Mouse (Mus musculus): ENCODE measurements around the gene Prss40. TPM values are rescaled to one million over a fixed set of nuclear protein-coding genes. Genes with fewer than 3 reads are reported as not detected.
A peak's percentile ranks its signal among the peaks of the same experiment; 100 is the strongest.

The Prss40 gene
- 78.8 and 80.4 TPM in 2 replicates for polyA plus RNA-seq (2012; rRNA removed)

- Histone ChIP-seq H3K36me3 (ENCODE audit: control insufficient read depth, insufficient read depth, low read length) (no peaks in the 10 kb centered on the region), H3K4me3 (ENCODE audit: control insufficient read depth, low read depth, low read length) (peak within 1 kb of the TSS; percentile 83), H3K27ac (ENCODE audit: control insufficient read depth, insufficient read depth, low read depth, low read length) (peak within 1 kb of the TSS; percentile 25; the same call in 1 of the 2 replicates), H3K27me3 (ENCODE audit: control insufficient read depth, insufficient read depth, low read length) (no peaks in the 10 kb centered on the region), H3K4me1 (ENCODE audit: control insufficient read depth, insufficient read depth, low read length) (peaks cover 11% of the 10 kb centered on the region)
- TF ChIP-seq POLR2A (IDR thresholded peaks at IDR 0.05; ENCODE audit: control insufficient read depth, low read depth, low read length): no peak
- TF ChIP-seq CTCF (IDR thresholded peaks at IDR 0.05; ENCODE audit: control insufficient read depth, insufficient read depth, insufficient replicate concordance, low read depth, low read length): no peak
Observed at GRCm38 (mm10) chr1:34560843-34561242, at the start of gene Prss40. Prss40 (minus strand) TSS chr1:34560943.

GRCm38 (mm10) chr1:34602363-34602762 is 41.6 kb upstream of the Prss40 start:
- no peaks in the 10 kb centered on the region for H3K27me3 ChIP-seq (ENCODE audit: control insufficient read depth, insufficient read depth, low read length)
- no peak overlapping the region for H3K27ac ChIP-seq (ENCODE audit: control insufficient read depth, insufficient read depth, low read depth, low read length)
- no peaks in the 10 kb centered on the region for H3K4me1 ChIP-seq (ENCODE audit: control insufficient read depth, insufficient read depth, low read length)
- H3K4me3 ChIP-seq (ENCODE audit: control insufficient read depth, low read depth, low read length): no peak overlapping the region
- TF ChIP-seq POLR2A (IDR thresholded peaks at IDR 0.05; ENCODE audit: control insufficient read depth, low read depth, low read length) (no peak), CTCF (IDR thresholded peaks at IDR 0.05; ENCODE audit: control insufficient read depth, insufficient read depth, insufficient replicate concordance, low read depth, low read length) (peak; percentile 81)
- no peaks in the 10 kb centered on the region for H3K36me3 ChIP-seq (ENCODE audit: control insufficient read depth, insufficient read depth, low read length)

- TF ChIP-seq CTCF (IDR thresholded peaks at IDR 0.05; ENCODE audit: control insufficient read depth, insufficient read depth, insufficient replicate concordance, low read depth, low read length) (no peak), POLR2A (IDR thresholded peaks at IDR 0.05; ENCODE audit: control insufficient read depth, low read depth, low read length) (no peak)
- no peaks in the 10 kb centered on the region for H3K4me1 ChIP-seq (ENCODE audit: control insufficient read depth, insufficient read depth, low read length)
- H3K4me3 ChIP-seq (ENCODE audit: control insufficient read depth, low read depth, low read length): no peak overlapping the region
- no peaks in the 10 kb centered on the region for H3K27me3 ChIP-seq (ENCODE audit: control insufficient read depth, insufficient read depth, low read length)
- H3K27ac ChIP-seq (ENCODE audit: control insufficient read depth, insufficient read depth, low read depth, low read length): no peak overlapping the region
- no peaks in the 10 kb centered on the region for H3K36me3 ChIP-seq (ENCODE audit: control insufficient read depth, insufficient read depth, low read length)
Observed at GRCm38 (mm10) chr1:34601323-34602047, 40.7 kb upstream of the Prss40 start.

GRCm38 (mm10) chr1:34600000-34600399 is 39.3 kb upstream of the Prss40 start:
- Histone ChIP-seq H3K27ac (ENCODE audit: control insufficient read depth, insufficient read depth, low read depth, low read length) (no peak overlapping the region), H3K36me3 (ENCODE audit: control insufficient read depth, insufficient read depth, low read length) (no peaks in the 10 kb centered on the region), H3K4me3 (ENCODE audit: control insufficient read depth, low read depth, low read length) (no peak overlapping the region), H3K4me1 (ENCODE audit: control insufficient read depth, insufficient read depth, low read length) (no peaks in the 10 kb centered on the region), H3K27me3 (ENCODE audit: control insufficient read depth, insufficient read depth, low read length) (no peaks in the 10 kb centered on the region)
- TF ChIP-seq POLR2A (IDR thresholded peaks at IDR 0.05; ENCODE audit: control insufficient read depth, low read depth, low read length) (no peak), CTCF (IDR thresholded peaks at IDR 0.05; ENCODE audit: control insufficient read depth, insufficient read depth, insufficient replicate concordance, low read depth, low read length) (no peak)

- H3K27me3 ChIP-seq (ENCODE audit: control insufficient read depth, insufficient read depth, low read length): no peaks in the 10 kb centered on the region
- peaks cover 5% of the 10 kb centered on the region; the same call in 1 of the 2 replicates for H3K4me1 ChIP-seq (ENCODE audit: control insufficient read depth, insufficient read depth, low read length)
- H3K4me3 ChIP-seq (ENCODE audit: control insufficient read depth, low read depth, low read length): no peak overlapping the region
- H3K27ac ChIP-seq (ENCODE audit: control insufficient read depth, insufficient read depth, low read depth, low read length): no peak overlapping the region
- H3K36me3 ChIP-seq (ENCODE audit: control insufficient read depth, insufficient read depth, low read length): no peaks in the 10 kb centered on the region
- no peak for TF ChIP-seq CTCF (IDR thresholded peaks at IDR 0.05; ENCODE audit: control insufficient read depth, insufficient read depth, insufficient replicate concordance, low read depth, low read length)
- no peak for TF ChIP-seq POLR2A (IDR thresholded peaks at IDR 0.05; ENCODE audit: control insufficient read depth, low read depth, low read length)
Observed at GRCm38 (mm10) chr1:34587298-34588096, 26.8 kb upstream of the Prss40 start.

GRCm38 (mm10) chr1:34584736-34585135 is 24.0 kb upstream of the Prss40 start:
- Histone ChIP-seq H3K4me3 (ENCODE audit: control insufficient read depth, low read depth, low read length) (no peak overlapping the region), H3K27me3 (ENCODE audit: control insufficient read depth, insufficient read depth, low read length) (no peaks in the 10 kb centered on the region), H3K4me1 (ENCODE audit: control insufficient read depth, insufficient read depth, low read length) (peaks cover 10% of the 10 kb centered on the region), H3K27ac (ENCODE audit: control insufficient read depth, insufficient read depth, low read depth, low read length) (no peak overlapping the region), H3K36me3 (ENCODE audit: control insufficient read depth, insufficient read depth, low read length) (no peaks in the 10 kb centered on the region)
- TF ChIP-seq CTCF (IDR thresholded peaks at IDR 0.05; ENCODE audit: control insufficient read depth, insufficient read depth, insufficient replicate concordance, low read depth, low read length): no peak
- TF ChIP-seq POLR2A (IDR thresholded peaks at IDR 0.05; ENCODE audit: control insufficient read depth, low read depth, low read length): no peak

- Histone ChIP-seq H3K36me3 (ENCODE audit: control insufficient read depth, insufficient read depth, low read length) (no peaks in the 10 kb centered on the region), H3K27me3 (ENCODE audit: control insufficient read depth, insufficient read depth, low read length) (no peaks in the 10 kb centered on the region), H3K4me3 (ENCODE audit: control insufficient read depth, low read depth, low read length) (no peak overlapping the region), H3K4me1 (ENCODE audit: control insufficient read depth, insufficient read depth, low read length) (peaks cover 19% of the 10 kb centered on the region), H3K27ac (ENCODE audit: control insufficient read depth, insufficient read depth, low read depth, low read length) (no peak overlapping the region)
- TF ChIP-seq POLR2A (IDR thresholded peaks at IDR 0.05; ENCODE audit: control insufficient read depth, low read depth, low read length): no peak
- no peak for TF ChIP-seq CTCF (IDR thresholded peaks at IDR 0.05; ENCODE audit: control insufficient read depth, insufficient read depth, insufficient replicate concordance, low read depth, low read length)
Observed at GRCm38 (mm10) chr1:34583821-34584263, 23.1 kb upstream of the Prss40 start.

Measured in testis, adult 2 months (tissue).